Mouse (Mus musculus) ES-Bruce4 (cell line): ENCODE measurements around the gene Ear14.

Experiments used
- CTCF ChIP-seq: IDR thresholded peaks from one replicate; pipeline ENCODE4 v1.8.1; 2011; ENCODE audit warnings: low read depth, low read length
- POLR2A ChIP-seq: IDR thresholded peaks from one replicate; pipeline ENCODE4 v1.8.1; 2011; ENCODE audit warnings: low read length; ENCODE audit not compliant: insufficient read depth

- TF ChIP-seq POLR2A (no peak), CTCF (no peak)
Observed at GRCm38 (mm10) chr14:51250348-51250747, 47.2 kb downstream of the Ear14 start.
